Mouse (Mus musculus) myocyte (in vitro differentiated cells): ENCODE data around the gene Zfp523.

Experiments used
- CEBPB ChIP-seq: IDR thresholded peaks from 2 replicates; pipeline ENCODE4 v1.6.1; 2011; ENCODE audit warnings: mild to moderate bottlenecking, moderate library complexity; ENCODE audit not compliant: poor library complexity, insufficient read depth, severe bottlenecking
- E2F4 ChIP-seq: IDR thresholded peaks from one replicate; pipeline ENCODE4 v1.6.1; 2011; ENCODE audit warnings: mild to moderate bottlenecking, control low read depth, moderate library complexity; ENCODE audit not compliant: insufficient read depth
- MAX ChIP-seq: IDR thresholded peaks from one replicate; pipeline ENCODE4 v1.6.1; 2011; ENCODE audit warnings: low read depth, mild to moderate bottlenecking, control low read depth
- MYOD1 ChIP-seq, 3 experiments: IDR thresholded peaks; one replicate each; pipeline ENCODE4 v1.6.1; 2011; ENCODE audit warnings: control low read depth in 2 of 3, low read depth in 2 of 3, mild to moderate bottlenecking in 2 of 3, moderate library complexity in 1 of 3; ENCODE audit not compliant: insufficient read length in 2 of 3, control insufficient read depth in 1 of 3
- MYOG ChIP-seq, 3 experiments: IDR thresholded peaks; one replicate each; pipeline ENCODE4 v1.6.1; 2011; ENCODE audit warnings: control low read depth in 2 of 3, low read depth in 2 of 3, mild to moderate bottlenecking in 2 of 3; ENCODE audit not compliant: insufficient read length in 2 of 3, control insufficient read depth in 1 of 3, insufficient read depth in 1 of 3
- POLR2A ChIP-seq: IDR thresholded peaks from one replicate; pipeline ENCODE4 v1.6.1; 2011; ENCODE audit warnings: low read depth, mild to moderate bottlenecking, control low read depth, moderate library complexity; ENCODE audit not compliant: insufficient read length
- POLR2AphosphoS2 ChIP-seq: IDR thresholded peaks from one replicate; pipeline ENCODE4 v1.6.1; 2011; ENCODE audit warnings: low read depth, control low read depth; ENCODE audit not compliant: insufficient read length
- REST ChIP-seq: IDR thresholded peaks from one replicate; pipeline ENCODE4 v1.6.1; 2011; ENCODE audit warnings: mild to moderate bottlenecking, control low read depth, moderate library complexity; ENCODE audit not compliant: insufficient read depth, insufficient read length
- SRF ChIP-seq: IDR thresholded peaks from one replicate; pipeline ENCODE4 v1.6.1; 2011; ENCODE audit warnings: low read depth; ENCODE audit not compliant: control insufficient read depth, insufficient read length
- TCF12 ChIP-seq: IDR thresholded peaks from one replicate; pipeline ENCODE4 v1.6.1; 2011; ENCODE audit warnings: mild to moderate bottlenecking, control low read depth; ENCODE audit not compliant: poor library complexity, insufficient read depth, severe bottlenecking
- TCF3 ChIP-seq: IDR thresholded peaks from one replicate; pipeline ENCODE4 v1.6.1; 2011; ENCODE audit warnings: low read depth, control low read depth; ENCODE audit not compliant: insufficient read length
- USF1 ChIP-seq: IDR thresholded peaks from one replicate; pipeline ENCODE4 v1.6.1; 2011; ENCODE audit warnings: low read depth, mild to moderate bottlenecking, control low read depth, moderate library complexity

GRCm38 (mm10) chr17:28244214-28244613, 67.3 kb downstream of the Zfp523 start:
- TF ChIP-seq SRF (no peak), POLR2A (no peak), POLR2AphosphoS2 (no peak), MYOG (IDR thresholded peaks at IDR 0.05; ENCODE audit: control insufficient read depth in 1 of 3, insufficient read depth in 1 of 3, insufficient read length in 2 of 3, low read depth in 2 of 3) (no peak), E2F4 (no peak), CEBPB (no peak), USF1 (no peak), MYOD1 (IDR thresholded peaks at IDR 0.05; ENCODE audit: control insufficient read depth in 1 of 3, insufficient read length in 2 of 3, low read depth in 2 of 3) (no peak), MAX (no peak), TCF12 (no peak), TCF3 (no peak), REST (no peak)
